Mouse (Mus musculus): ENCODE data around the gene Surf2.
"Not testable (repeated sequence)": the region's sequence is repeated elsewhere in the genome, so short reads cannot be mapped to it uniquely, and the experiment has no call there.

The Surf2 gene

GRCm38 (mm10) chr2:26915927-26916728 lies at the start of gene Surf2, which contains the start of gene Surf1:
Gene Surf2, plus strand, starts transcription at chr2:26916367.
Gene Surf1, minus strand, starts transcription at chr2:26916530.
- peak; percentile 90 for DNase-seq (ENCODE audit: low read depth, low spot score)

GRCm38 (mm10) chr2:26870666-26871065 lies 45.5 kb upstream of the Surf2 start:
- DNase-seq (ENCODE audit: low read depth, low spot score), result no peak

GRCm38 (mm10) chr2:26878571-26878970 lies 37.6 kb upstream of the Surf2 start:
- DNase-seq (ENCODE audit: low read depth, low spot score), result no peak

GRCm38 (mm10) chr2:26885541-26885940 lies 30.6 kb upstream of the Surf2 start:
- not testable (repeated sequence) for DNase-seq (ENCODE audit: low read depth, low spot score)

GRCm38 (mm10) chr2:26886170-26886569 lies 30.0 kb upstream of the Surf2 start:
- DNase-seq (ENCODE audit: low read depth, low spot score), result not testable (repeated sequence)

GRCm38 (mm10) chr2:26895898-26896297 lies 20.3 kb upstream of the Surf2 start:
- DNase-seq (ENCODE audit: low read depth, low spot score), result no peak

GRCm38 (mm10) chr2:26900731-26901130 lies 15.4 kb upstream of the Surf2 start:
- DNase-seq (ENCODE audit: low read depth, low spot score), result no peak

GRCm38 (mm10) chr2:26901834-26902400 lies 14.2 kb upstream of the Surf2 start:
- no peak for DNase-seq (ENCODE audit: low read depth, low spot score)

GRCm38 (mm10) chr2:26902467-26903220 lies 13.5 kb upstream of the Surf2 start, which contains the start of gene Surf6:
Gene Surf6, minus strand, starts transcription at chr2:26902879.
- DNase-seq (ENCODE audit: low read depth, low spot score), result peak; percentile 98

GRCm38 (mm10) chr2:26903311-26903710 lies 12.9 kb upstream of the Surf2 start:
- DNase-seq (ENCODE audit: low read depth, low spot score), result no peak

GRCm38 (mm10) chr2:26905936-26906335 lies 10.2 kb upstream of the Surf2 start:
- DNase-seq (ENCODE audit: low read depth, low spot score), result no peak

- no peak for DNase-seq (ENCODE audit: low read depth, low spot score)
Observed at GRCm38 (mm10) chr2:26906431-26906830, 9.7 kb upstream of the Surf2 start.

GRCm38 (mm10) chr2:26907109-26907508 lies 9.1 kb upstream of the Surf2 start:
- peak; percentile 73 for DNase-seq (ENCODE audit: low read depth, low spot score)

GRCm38 (mm10) chr2:26908710-26909386 lies 7.3 kb upstream of the Surf2 start:
- DNase-seq (ENCODE audit: low read depth, low spot score), result peak; percentile 41

GRCm38 (mm10) chr2:26909387-26909784 lies 6.8 kb upstream of the Surf2 start:
- no peak for DNase-seq (ENCODE audit: low read depth, low spot score)

GRCm38 (mm10) chr2:26910124-26910993 lies 5.8 kb upstream of the Surf2 start, which contains the start of the genes Med22 and Rpl7a:
Gene Med22, minus strand, starts transcription at chr2:26910677.
Gene Rpl7a, plus strand, starts transcription at chr2:26910764.
- peak; percentile 99 for DNase-seq (ENCODE audit: low read depth, low spot score)

GRCm38 (mm10) chr2:26910994-26911765 lies 5.0 kb upstream of the Surf2 start:
- DNase-seq (ENCODE audit: low read depth, low spot score), result peak; percentile 71

GRCm38 (mm10) chr2:26912253-26912770 lies 3.9 kb upstream of the Surf2 start:
- no peak for DNase-seq (ENCODE audit: low read depth, low spot score)

GRCm38 (mm10) chr2:26913416-26914147 lies 2.6 kb upstream of the Surf2 start:
- DNase-seq (ENCODE audit: low read depth, low spot score), result no peak

All from CD4-positive, CD25-positive, alpha-beta regulatory T cell, adult 2 months (primary cell).